Mouse (Mus musculus): ENCODE data around the gene Otx2. TPM values are rescaled to one million over a fixed set of nuclear protein-coding genes. Genes with fewer than 3 reads are reported as not detected.
"Not testable (repeated sequence)": the region's sequence is repeated elsewhere in the genome, so short reads cannot be mapped to it uniquely, and the experiment has no call there.

The Otx2 gene
- total RNA-seq, 2 experiments from 2014 or later = 0.77 to 0.86 TPM

GRCm38 (mm10) chr14:48641462-48642395 lies 31.9 kb downstream of the Otx2 start:
- Histone ChIP-seq H3K4me3 (no peak overlapping the region), H3K27ac (no peak overlapping the region)
- TF ChIP-seq CTCF (IDR thresholded peaks at IDR 0.05) = no peak
- no peak for DNase-seq (ENCODE audit: extremely low spot score in 1 of 2, low spot score in 2 of 2)
- intact Hi-C loops (cut with DNase I) = no loop called here

- Histone ChIP-seq H3K27ac (no peak overlapping the region), H3K4me3 (no peak overlapping the region)
- no peak for TF ChIP-seq CTCF (IDR thresholded peaks at IDR 0.05)
- no peak for DNase-seq (ENCODE audit: extremely low spot score in 1 of 2, low spot score in 2 of 2)
- intact Hi-C loops (cut with DNase I) = no loop called here
These were observed 40.5 kb downstream of the Otx2 start for GRCm38 (mm10) chr14:48633141-48633540.

DNA sequence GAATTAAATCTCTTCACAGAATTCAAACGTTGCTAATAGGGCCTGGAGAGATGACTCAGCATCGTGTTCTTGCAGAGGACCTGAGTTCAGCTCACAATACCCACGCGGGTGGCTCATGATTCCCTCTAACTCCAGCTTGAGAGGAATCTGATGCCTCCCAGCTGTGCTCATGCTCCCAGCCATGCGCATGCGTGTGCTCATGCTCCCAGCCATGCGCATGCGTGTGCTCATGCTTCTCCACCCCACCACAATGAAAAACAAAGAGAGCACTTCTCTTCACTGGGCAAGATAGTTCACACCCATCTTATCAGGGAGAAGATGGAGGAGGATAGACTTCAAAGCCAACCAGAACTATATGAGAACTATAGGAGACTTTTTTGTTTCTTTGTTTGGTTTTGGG lies 41.3 kb downstream of the Otx2 start:
- no peak for DNase-seq (ENCODE audit: extremely low spot score in 1 of 2, low spot score in 2 of 2)
- intact Hi-C loops (cut with DNase I) = no loop called here
- no peak for TF ChIP-seq CTCF (IDR thresholded peaks at IDR 0.05)
- Histone ChIP-seq H3K27ac (no peak overlapping the region), H3K4me3 (no peak overlapping the region)

DNA sequence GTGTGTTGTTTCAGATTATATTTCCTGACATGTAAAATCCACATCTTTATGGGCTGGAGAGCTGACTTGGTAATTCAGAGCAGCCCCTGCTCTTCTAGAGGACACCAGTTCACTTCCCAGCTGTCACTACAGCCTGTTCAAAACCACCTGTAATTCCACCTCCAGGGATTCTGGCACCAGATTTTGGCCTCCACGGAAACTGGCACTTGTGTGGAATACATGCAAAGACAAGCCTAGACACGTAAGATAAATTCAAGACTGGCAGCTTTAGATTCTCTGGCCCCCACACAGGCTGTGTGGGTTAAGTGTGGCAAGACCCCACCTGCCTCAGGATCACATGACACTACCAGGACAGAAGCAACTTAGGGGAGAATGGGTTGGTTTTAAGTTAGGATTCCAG lies 42.1 kb downstream of the Otx2 start:
- no peak for DNase-seq (ENCODE audit: extremely low spot score in 1 of 2, low spot score in 2 of 2)
- Histone ChIP-seq H3K27ac (no peak overlapping the region), H3K4me3 (no peak overlapping the region)
- intact Hi-C loops (cut with DNase I) = no loop called here
- TF ChIP-seq CTCF (IDR thresholded peaks at IDR 0.05) = no peak

DNA sequence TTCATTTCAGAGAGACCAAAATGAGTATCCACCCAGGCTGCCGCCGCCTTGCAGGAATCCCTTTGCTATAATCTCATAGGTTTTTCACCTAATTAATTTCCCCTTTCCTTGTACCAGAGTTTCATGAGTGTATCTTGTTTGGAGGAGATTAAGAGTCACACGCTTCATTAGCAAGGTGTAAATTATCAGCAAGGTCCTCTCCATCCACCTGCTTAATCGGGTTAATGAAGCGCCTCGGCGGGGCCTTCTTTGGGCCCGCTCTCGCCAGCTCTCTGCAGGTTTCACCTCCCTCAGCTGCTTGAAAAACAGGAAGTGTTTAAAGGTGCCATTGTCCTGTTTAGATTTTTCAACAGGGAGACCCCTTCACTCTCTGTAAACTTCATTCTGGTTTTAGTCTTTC lies 44.2 kb downstream of the Otx2 start:
- intact Hi-C loops (cut with DNase I) = no loop called here
- H3K27ac ChIP-seq = no peak overlapping the region
- DNase-seq (ENCODE audit: extremely low spot score in 1 of 2, low spot score in 2 of 2) = no peak
- no peak for TF ChIP-seq CTCF (IDR thresholded peaks at IDR 0.05)
- H3K4me3 ChIP-seq = no peak overlapping the region

DNA sequence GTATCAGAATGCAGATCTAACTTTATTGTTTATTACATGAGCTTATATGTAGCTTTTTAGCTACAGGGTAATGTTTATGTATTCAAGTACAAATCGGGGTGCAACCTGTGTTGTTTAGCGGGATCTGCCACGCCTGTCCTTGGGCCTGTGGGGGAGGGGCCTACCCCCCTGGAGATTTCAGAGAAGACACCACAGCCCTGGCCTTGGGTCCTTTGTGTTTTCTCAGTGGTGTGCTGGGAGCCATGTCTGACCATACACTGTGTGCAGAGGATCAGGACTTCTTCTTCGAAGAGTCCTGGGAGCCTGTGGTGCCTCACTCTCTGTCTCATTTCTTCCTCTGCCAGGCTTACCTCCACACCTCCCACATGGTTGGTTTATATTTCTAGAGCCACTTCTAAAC lies 47.3 kb downstream of the Otx2 start:
- Histone ChIP-seq H3K4me3 (no peak overlapping the region), H3K27ac (no peak overlapping the region)
- intact Hi-C loops (cut with DNase I) = no loop called here
- TF ChIP-seq CTCF (IDR thresholded peaks at IDR 0.05) = no peak
- DNase-seq (ENCODE audit: extremely low spot score in 1 of 2, low spot score in 2 of 2) = no peak

DNA sequence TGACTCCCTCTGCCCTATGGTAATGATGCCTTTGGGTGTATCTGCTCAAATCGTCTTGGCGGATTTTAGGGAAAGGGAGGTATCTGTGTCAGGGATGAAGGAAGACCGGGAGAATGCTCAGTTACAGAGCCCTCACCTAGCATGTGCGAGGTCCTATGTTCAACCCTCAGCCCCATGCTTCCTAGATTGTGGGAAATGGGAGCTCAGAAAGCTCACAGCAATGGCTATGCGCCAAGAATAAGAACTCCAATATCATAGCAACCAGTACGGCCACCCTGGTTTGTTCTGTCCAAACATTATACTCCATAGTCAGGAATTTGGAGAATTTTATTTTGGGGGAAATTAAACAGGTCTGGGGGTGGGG lies 48.3 kb downstream of the Otx2 start:
- Histone ChIP-seq H3K4me3 (no peak overlapping the region), H3K27ac (no peak overlapping the region)
- no peak for TF ChIP-seq CTCF (IDR thresholded peaks at IDR 0.05)
- no peak for DNase-seq (ENCODE audit: extremely low spot score in 1 of 2, low spot score in 2 of 2)
- intact Hi-C loops (cut with DNase I) = no loop called here

- H3K4me3 ChIP-seq = no peak overlapping the region
- intact Hi-C loops (cut with DNase I) = no loop called here
- H3K27ac ChIP-seq = no peak overlapping the region
- no peak for DNase-seq (ENCODE audit: extremely low spot score in 1 of 2, low spot score in 2 of 2)
- no peak for TF ChIP-seq CTCF (IDR thresholded peaks at IDR 0.05)
These were observed 48.9 kb downstream of the Otx2 start for GRCm38 (mm10) chr14:48624596-48625330.

GRCm38 (mm10) chr14:48622726-48623125 lies 50.9 kb downstream of the Otx2 start:
- H3K27ac ChIP-seq; H3K4me3 ChIP-seq; intact Hi-C loops (cut with DNase I); DNase-seq (ENCODE audit: extremely low spot score in 1 of 2, low spot score in 2 of 2): not testable (repeated sequence)

- intact Hi-C loops (cut with DNase I) = no loop called here
- TF ChIP-seq CTCF (IDR thresholded peaks at IDR 0.05) = no peak
- Histone ChIP-seq H3K4me3 (no peak overlapping the region), H3K27ac (no peak overlapping the region)
- DNase-seq (ENCODE audit: extremely low spot score in 1 of 2, low spot score in 2 of 2) = no peak
These were observed 57.3 kb downstream of the Otx2 start for GRCm38 (mm10) chr14:48616361-48616760.

DNA sequence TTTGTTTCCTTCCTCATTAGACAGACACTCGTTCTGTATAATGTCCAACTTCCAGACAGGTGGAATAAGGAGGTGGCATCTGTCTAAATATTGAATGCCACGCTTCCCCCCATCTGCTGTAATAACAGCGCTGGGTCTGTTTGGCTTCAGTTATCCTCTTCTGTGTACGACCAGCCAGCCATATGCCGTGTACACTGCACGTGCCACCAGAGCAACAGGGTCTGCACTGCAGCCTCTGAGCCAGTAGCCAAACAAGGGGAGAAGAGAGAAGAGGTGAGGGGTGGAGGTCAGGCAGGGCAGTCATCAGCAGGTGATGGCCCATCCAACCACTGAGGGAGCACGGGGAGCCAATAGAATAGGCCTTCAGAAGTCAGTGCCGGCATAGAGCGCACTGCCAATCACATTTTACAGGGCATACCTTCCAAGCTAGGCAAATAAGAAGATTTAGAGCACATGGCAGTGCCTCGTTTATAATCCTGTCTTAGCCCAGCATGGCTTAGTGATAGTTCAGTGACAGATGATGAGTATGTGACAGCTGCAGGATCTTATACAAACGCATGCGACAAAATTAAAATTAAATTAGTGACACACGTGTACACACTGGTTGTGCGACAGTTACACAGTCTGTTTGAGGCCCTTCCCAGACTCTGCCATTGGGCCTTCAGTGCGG lies 64.8 kb downstream of the Otx2 start:
- no peak for TF ChIP-seq CTCF (IDR thresholded peaks at IDR 0.05)
- H3K4me3 ChIP-seq = no peak overlapping the region
- intact Hi-C loops (cut with DNase I) = no loop called here

More for the DNA sequence above, 64.8 kb downstream of the Otx2 start:
- H3K27ac ChIP-seq = no peak overlapping the region
- DNase-seq (ENCODE audit: extremely low spot score in 1 of 2, low spot score in 2 of 2) = no peak

Other genes with a start within 250 kb of the Otx2 start
- 10 to 100 TPM; 25.9 to 26.6 TPM for gene Tmem260, start 227.7 kb downstream of the Otx2 start, total RNA-seq (2021)

Data from left cerebral cortex, adult 2 months (tissue).